Mouse (Mus musculus): ENCODE measurements around the gene Slc27a4. TPM values are rescaled to one million over a fixed set of nuclear protein-coding genes. Genes with fewer than 3 reads are reported as not detected.
"Not testable (repeated sequence)": the region's sequence is repeated elsewhere in the genome, so short reads cannot be mapped to it uniquely, and the experiment has no call there.

The Slc27a4 gene
- polyA plus RNA-seq (2012; ENCODE audit: insufficient read depth, insufficient read length, missing spikeins), result 8.0 and 8.5 TPM in 2 replicates

- 0 out of 2 replicates have a peak within 1 kb of the TSS, but pooled peaks have one; percentile 4 for H3K27ac ChIP-seq (replicated peaks; ENCODE audit: low read depth, low read length)
- H3K4me1 ChIP-seq (ENCODE audit: control insufficient read depth, insufficient read depth, insufficient read length, low read length), result peaks cover 3% of the 10 kb centered on the region; the same call in 1 of the 2 replicates
- H3K4me3 ChIP-seq (ENCODE audit: insufficient read depth, low read depth, low read length), result peak within 1 kb of the TSS; percentile 80
Measured at GRCm38 (mm10) chr2:29802075-29802826, at the start of gene Slc27a4. Gene Slc27a4, plus strand, starts transcription at chr2:29802634.

- no peak overlapping the region for H3K27ac ChIP-seq (replicated peaks; ENCODE audit: low read depth, low read length)
- H3K4me1 ChIP-seq (ENCODE audit: control insufficient read depth, insufficient read depth, insufficient read length, low read length), result no peaks in the 10 kb centered on the region
- no peak overlapping the region for H3K4me3 ChIP-seq (ENCODE audit: insufficient read depth, low read depth, low read length)
Measured at GRCm38 (mm10) chr2:29755693-29756092, 46.7 kb upstream of the Slc27a4 start.

GRCm38 (mm10) chr2:29764831-29765230 lies 37.6 kb upstream of the Slc27a4 start:
- H3K27ac ChIP-seq (replicated peaks; ENCODE audit: low read depth, low read length), result no peak overlapping the region
- H3K4me1 ChIP-seq (ENCODE audit: control insufficient read depth, insufficient read depth, insufficient read length, low read length), result no peaks in the 10 kb centered on the region
- H3K4me3 ChIP-seq (ENCODE audit: insufficient read depth, low read depth, low read length), result no peak overlapping the region

GRCm38 (mm10) chr2:29767976-29768709 lies 34.3 kb upstream of the Slc27a4 start:
- no peak overlapping the region for H3K4me3 ChIP-seq (ENCODE audit: insufficient read depth, low read depth, low read length)
- H3K4me1 ChIP-seq (ENCODE audit: control insufficient read depth, insufficient read depth, insufficient read length, low read length), result peaks cover 6% of the 10 kb centered on the region
- H3K27ac ChIP-seq (replicated peaks; ENCODE audit: low read depth, low read length), result no peak overlapping the region

- H3K27ac ChIP-seq (replicated peaks; ENCODE audit: low read depth, low read length), result no peak overlapping the region
- H3K4me1 ChIP-seq (ENCODE audit: control insufficient read depth, insufficient read depth, insufficient read length, low read length), result peaks cover 6% of the 10 kb centered on the region
- H3K4me3 ChIP-seq (ENCODE audit: insufficient read depth, low read depth, low read length), result no peak overlapping the region
Measured at GRCm38 (mm10) chr2:29768901-29769300, 33.5 kb upstream of the Slc27a4 start.

- peaks cover 6% of the 10 kb centered on the region for H3K4me1 ChIP-seq (ENCODE audit: control insufficient read depth, insufficient read depth, insufficient read length, low read length)
- H3K4me3 ChIP-seq (ENCODE audit: insufficient read depth, low read depth, low read length), result no peak overlapping the region
- no peak overlapping the region for H3K27ac ChIP-seq (replicated peaks; ENCODE audit: low read depth, low read length)
Measured at GRCm38 (mm10) chr2:29770162-29770561, 32.3 kb upstream of the Slc27a4 start.

- H3K27ac ChIP-seq (replicated peaks; ENCODE audit: low read depth, low read length), result peak overlapping the region; percentile 42
Measured at GRCm38 (mm10) chr2:29771611-29772461, 30.6 kb upstream of the Slc27a4 start.

GRCm38 (mm10) chr2:29773323-29773722 lies 29.1 kb upstream of the Slc27a4 start:
- H3K4me1 ChIP-seq (ENCODE audit: control insufficient read depth, insufficient read depth, insufficient read length, low read length), result peaks cover 6% of the 10 kb centered on the region
- H3K4me3 ChIP-seq (ENCODE audit: insufficient read depth, low read depth, low read length), result no peak overlapping the region
- H3K27ac ChIP-seq (replicated peaks; ENCODE audit: low read depth, low read length), result no peak overlapping the region

More at GRCm38 (mm10) chr2:29771611-29772461, 30.6 kb upstream of the Slc27a4 start:
- Histone ChIP-seq H3K4me3 (ENCODE audit: insufficient read depth, low read depth, low read length) (no peak overlapping the region), H3K4me1 (ENCODE audit: control insufficient read depth, insufficient read depth, insufficient read length, low read length) (peaks cover 6% of the 10 kb centered on the region)

- H3K27ac ChIP-seq (replicated peaks; ENCODE audit: low read depth, low read length); H3K4me1 ChIP-seq (ENCODE audit: control insufficient read depth, insufficient read depth, insufficient read length, low read length); H3K4me3 ChIP-seq (ENCODE audit: insufficient read depth, low read depth, low read length): not testable (repeated sequence)
Measured at GRCm38 (mm10) chr2:29781256-29781655, 21.2 kb upstream of the Slc27a4 start.

GRCm38 (mm10) chr2:29784290-29784689 lies 18.1 kb upstream of the Slc27a4 start:
- no peak overlapping the region for H3K4me3 ChIP-seq (ENCODE audit: insufficient read depth, low read depth, low read length)
- no peaks in the 10 kb centered on the region for H3K4me1 ChIP-seq (ENCODE audit: control insufficient read depth, insufficient read depth, insufficient read length, low read length)
- H3K27ac ChIP-seq (replicated peaks; ENCODE audit: low read depth, low read length), result no peak overlapping the region

GRCm38 (mm10) chr2:29787104-29787917 lies 15.1 kb upstream of the Slc27a4 start, which contains the start of gene Coq4:
Gene Coq4, plus strand, starts transcription at chr2:29787493.
- Histone ChIP-seq H3K4me1 (ENCODE audit: control insufficient read depth, insufficient read depth, insufficient read length, low read length) (no peaks in the 10 kb centered on the region), H3K4me3 (ENCODE audit: insufficient read depth, low read depth, low read length) (peak within 1 kb of the TSS; percentile 81), H3K27ac (replicated peaks; ENCODE audit: low read depth, low read length) (peak within 1 kb of the TSS; percentile 50)

GRCm38 (mm10) chr2:29787937-29788681 lies 14.3 kb upstream of the Slc27a4 start, which contains the start of gene Trub2:
Gene Trub2, minus strand, starts transcription at chr2:29788502.
- Histone ChIP-seq H3K4me1 (ENCODE audit: control insufficient read depth, insufficient read depth, insufficient read length, low read length) (no peaks in the 10 kb centered on the region), H3K27ac (replicated peaks; ENCODE audit: low read depth, low read length) (peak within 1 kb of the TSS; percentile 50), H3K4me3 (ENCODE audit: insufficient read depth, low read depth, low read length) (peak within 1 kb of the TSS; percentile 81)

- Histone ChIP-seq H3K4me1 (ENCODE audit: control insufficient read depth, insufficient read depth, insufficient read length, low read length) (no peaks in the 10 kb centered on the region), H3K4me3 (ENCODE audit: insufficient read depth, low read depth, low read length) (no peak overlapping the region), H3K27ac (replicated peaks; ENCODE audit: low read depth, low read length) (no peak overlapping the region)
Measured at GRCm38 (mm10) chr2:29792772-29793487, 9.5 kb upstream of the Slc27a4 start.
